Mouse (Mus musculus): ENCODE results near the gene Hagh.

DNA sequence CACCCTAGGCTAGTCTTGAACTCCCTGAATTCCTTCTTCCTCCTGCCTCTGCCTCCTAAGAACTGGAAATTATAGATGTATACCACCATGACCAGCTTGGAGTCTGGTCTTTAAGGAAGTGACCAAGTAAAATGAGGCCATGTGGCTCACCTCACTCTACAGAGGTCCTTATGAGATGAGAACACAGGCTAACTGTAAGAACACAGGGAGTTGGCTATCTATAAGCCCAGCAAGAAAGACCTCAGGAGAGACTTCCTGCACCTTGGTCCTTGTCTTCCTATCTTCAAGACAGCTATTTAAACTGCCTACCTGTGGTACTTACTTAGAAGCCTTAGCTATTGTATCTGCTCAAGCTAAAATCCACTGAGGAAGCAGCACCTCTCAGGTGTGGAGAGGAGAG lies 74.0 kb downstream of the Hagh start:
- TF ChIP-seq CTCF (IDR thresholded peaks at IDR 0.05; ENCODE audit: low read depth) (no peak), EP300 (IDR thresholded peaks at IDR 0.05; ENCODE audit: low read depth) (no peak)

All from heart, postnatal 0 days (tissue).